Mouse (Mus musculus): Measurements from ENCODE around the gene Gm5431. TPM values are rescaled to one million over a fixed set of nuclear protein-coding genes. Genes with fewer than 3 reads are reported as not detected.
"Not testable (repeated sequence)": the region's sequence is repeated elsewhere in the genome, so short reads cannot be mapped to it uniquely, and the experiment has no call there.

Gene Gm5431
- under 1 TPM; 0.37 to 0.66 TPM for polyA plus RNA-seq (2017; shearing (Covaris generic))

DNA sequence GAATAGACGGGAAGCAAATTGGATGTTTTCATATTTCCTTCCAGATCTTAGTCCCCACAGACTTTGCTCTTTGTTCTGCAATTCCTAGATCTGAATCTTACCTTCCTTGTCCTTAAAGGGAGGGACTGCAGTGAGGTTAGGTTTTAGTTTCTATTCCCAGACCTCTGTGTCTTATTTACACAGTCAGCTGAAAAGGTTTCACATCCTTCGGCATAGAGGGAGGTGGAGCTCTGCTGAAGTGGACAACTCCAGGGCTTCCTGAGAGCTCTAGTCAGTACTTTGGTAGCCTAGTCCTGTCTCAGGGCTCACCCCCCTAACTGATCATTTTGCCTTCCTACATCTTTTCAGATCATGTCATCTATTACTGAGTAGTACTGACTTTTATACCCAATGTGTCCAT is at the start of gene Gm5431:
Gm5431 (minus strand) TSS at position 194 of the 400 bp plus-strand sequence.
- no peak for ATAC-seq

DNA sequence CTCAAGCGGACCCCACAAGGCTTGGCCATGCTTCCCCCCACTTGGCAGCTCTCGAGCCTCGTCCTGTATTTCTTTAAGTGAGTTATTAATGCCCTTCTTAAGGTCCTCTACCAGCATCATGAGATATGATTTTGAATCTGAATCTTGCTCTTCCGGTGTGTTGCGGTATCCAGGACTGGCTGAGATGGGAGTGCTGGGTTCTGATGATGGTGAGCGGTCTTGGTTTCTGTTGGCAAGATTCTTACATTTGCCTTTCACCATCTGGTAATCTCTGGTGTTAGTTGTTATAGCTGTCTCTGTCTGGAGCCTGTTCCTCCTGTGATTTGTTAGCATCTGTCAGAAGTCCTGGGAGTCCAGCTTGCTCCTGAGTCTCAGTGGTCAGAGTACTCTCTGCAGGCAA is 44.1 kb upstream of the Gm5431 start, which contains the start of gene Psme2b:
Psme2b (minus strand) TSS at position 101 of the 400 bp plus-strand sequence.
- ATAC-seq: not testable (repeated sequence)

DNA sequence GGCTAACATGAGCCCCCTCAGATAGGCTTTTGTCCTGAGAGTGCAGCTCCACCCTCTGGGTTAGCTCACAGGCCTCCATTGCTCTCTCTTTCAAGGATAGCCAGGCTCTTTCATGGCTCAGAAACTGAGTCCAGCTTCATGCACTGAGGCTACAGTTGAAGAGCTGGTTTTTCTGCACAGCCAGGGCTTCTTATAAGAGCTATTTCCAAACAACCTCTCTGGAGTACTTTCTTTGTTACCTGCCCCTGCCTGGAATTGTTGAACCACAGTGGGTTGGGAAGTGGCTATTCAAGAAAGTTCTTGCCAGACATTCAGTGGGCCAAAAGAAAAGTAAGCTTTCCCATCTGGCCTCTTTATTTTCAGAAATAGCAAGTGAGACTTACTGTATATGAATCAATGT is 37.3 kb upstream of the Gm5431 start:
- ATAC-seq: not testable (repeated sequence)

DNA sequence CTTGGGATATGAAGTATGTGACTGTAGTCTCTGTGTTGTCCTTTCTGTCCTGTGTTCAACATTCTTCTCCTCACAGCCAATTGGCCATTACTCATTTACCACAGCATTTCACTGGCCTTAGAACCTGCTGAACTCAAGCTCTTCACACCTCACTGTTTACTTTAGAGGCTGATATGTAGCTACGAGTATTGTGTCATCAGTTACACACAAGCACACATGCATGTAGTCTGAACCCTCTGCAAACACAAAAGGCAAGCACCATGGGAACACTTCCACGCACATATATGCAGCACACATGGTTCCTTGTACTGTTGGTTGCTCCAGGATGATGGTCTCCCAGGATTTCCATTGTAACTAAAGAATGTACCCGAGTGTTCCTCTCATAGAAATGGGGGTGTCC is 33.3 kb upstream of the Gm5431 start:
- not testable (repeated sequence) for ATAC-seq

DNA sequence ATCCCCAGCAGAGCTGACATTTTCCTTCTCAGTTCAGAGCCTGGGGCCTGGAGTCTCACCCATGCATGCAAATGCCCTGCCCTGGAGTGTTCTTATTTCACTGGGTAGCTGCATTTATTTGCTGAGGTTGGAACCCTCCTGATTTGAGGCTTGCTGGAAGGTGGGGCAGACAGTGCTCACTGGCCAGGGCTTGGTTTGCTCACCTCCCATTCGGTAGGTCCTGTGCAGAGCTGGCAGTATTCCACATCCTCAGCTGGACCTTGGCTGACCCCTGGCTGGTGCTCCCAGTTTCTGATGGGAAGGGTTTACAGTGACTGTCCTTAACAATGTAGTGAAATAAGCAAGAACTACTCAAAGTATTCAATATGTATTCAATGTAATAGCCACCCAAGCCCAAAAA is 31.9 kb upstream of the Gm5431 start:
- peak; percentile 13 for ATAC-seq

DNA sequence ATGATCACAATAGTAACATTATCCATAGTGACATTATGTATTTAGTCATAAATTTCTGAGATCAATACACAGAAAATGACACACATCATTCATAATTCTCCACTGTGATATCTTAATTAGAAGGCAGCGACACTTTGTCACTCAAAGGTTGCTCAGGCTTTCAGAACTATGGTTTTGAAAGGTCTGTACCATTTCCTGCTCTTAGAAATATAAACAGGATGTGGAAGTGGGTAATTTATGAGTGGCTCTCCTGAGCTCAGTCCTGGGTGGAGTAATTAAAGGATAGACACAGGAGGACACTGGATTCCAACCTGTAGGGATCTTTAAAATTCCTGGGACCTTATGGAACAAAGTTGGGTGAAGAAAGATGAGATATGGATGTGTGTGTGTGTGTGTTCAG is 31.4 kb upstream of the Gm5431 start:
- peak; percentile 98 for ATAC-seq

DNA sequence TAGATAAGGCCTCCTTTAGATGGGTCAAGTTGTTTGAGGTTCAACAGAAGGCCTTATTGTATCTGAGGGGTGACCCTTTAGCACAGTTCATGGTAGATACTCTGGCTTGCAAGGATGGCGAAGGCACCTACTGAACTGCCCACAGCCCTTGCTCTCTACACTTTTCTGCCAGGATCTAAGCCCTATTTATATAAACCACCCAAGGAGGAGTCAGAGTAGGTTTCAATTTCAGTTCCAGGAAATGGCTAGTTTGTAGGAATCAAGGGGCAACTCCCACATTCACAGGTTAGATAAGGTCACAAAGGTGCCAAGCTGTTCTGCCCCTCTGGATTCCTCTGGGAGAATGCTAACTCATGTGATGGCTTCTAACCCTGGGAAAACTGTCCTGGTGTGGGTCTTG is 26.1 kb upstream of the Gm5431 start:
- ATAC-seq: peak; percentile 57

DNA sequence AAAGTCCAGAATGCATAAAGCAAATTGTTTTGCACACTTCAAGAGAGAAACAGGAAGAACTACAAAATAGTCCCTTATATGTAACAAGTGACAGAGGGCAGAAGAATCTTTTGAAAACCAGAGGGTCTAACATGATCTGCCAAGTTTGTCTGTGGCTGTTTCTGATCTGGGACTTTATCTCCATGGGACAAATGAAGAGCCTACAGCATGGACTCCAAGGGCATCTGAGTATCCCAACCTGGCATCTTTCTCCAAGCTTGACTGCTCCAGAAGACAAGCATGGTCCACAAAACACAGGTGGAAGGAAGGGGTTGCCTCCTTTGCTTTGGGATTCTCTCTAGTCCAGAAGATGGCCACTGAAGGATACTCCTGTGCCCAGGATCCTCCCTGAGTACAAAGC is 24.4 kb upstream of the Gm5431 start:
- not testable (repeated sequence) for ATAC-seq

DNA sequence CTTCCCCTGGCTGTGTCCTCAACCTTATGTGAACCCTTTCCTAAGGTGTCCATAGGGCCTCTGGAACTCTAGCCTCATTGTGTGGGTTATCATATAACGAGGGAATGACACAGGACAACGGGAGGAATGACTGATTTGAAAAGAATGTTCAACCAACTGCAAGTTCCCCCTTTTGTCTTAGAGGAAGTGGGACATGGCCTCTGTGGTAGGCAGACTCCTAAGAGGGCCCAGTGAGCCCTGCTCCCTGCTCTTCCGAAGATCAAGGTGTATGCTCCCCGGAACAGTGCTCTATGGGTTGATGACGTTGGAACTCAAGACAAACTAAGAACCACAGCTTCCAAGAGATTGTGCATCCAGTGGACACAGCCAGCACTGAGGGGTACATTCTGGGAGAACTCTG is 21.8 kb upstream of the Gm5431 start:
- not testable (repeated sequence) for ATAC-seq

DNA sequence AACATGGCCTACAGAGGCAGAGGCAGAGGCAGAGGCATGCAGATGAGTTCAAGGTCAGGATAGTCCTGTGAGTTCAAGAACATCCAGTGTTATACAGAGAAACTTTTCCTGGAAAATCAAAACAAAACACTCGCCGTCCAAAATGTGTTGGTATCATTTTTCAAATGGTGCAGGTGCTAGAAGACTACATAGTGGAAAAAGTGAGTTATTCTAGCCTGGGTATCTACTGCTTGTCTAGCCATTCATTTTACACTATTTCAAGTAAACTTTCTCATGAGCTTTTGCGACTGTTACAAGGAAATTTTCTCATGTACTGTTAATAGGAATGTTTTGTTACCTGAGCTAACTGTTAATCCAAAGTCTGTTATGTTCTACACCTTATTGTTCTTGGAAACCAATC is 16.4 kb upstream of the Gm5431 start:
- no peak for ATAC-seq

DNA sequence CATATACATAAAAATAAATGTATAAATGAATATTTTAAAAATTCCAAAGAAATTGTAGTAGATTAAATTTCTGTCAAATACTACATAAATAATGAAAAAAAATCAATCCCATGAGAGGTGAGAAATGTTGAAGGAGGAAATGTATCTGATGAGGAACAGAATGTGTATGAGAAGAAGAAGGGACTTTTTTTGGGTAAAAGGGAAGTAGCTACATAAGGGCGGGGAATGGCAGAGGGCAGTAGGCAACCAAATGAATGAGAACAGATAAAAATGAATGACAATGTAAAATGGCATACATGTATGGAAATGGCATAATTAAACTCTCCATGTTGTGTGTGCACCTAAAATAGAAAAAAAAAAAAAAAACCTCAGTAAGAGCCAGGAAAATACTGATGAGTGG is 11.6 kb upstream of the Gm5431 start:
- ATAC-seq: no peak

DNA sequence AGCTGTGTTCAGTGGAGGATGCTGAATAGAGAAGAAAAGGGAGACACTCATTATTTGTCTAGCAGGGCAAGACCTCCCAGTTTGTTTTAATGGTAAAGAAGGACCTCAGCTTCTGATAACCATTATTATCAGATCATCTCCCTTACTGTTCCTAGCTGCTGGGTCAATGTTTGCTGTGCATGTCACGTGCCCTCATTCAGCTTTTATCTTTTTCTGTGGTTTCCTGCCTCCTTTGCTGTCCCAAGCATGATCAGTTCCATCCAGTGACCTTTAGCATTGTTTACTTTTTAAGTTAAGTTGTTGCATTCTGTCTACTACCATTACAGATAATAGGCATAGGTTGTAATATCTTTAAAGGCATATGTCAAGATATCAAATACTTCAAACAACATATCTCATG is 6.4 kb upstream of the Gm5431 start:
- ATAC-seq: no peak

DNA sequence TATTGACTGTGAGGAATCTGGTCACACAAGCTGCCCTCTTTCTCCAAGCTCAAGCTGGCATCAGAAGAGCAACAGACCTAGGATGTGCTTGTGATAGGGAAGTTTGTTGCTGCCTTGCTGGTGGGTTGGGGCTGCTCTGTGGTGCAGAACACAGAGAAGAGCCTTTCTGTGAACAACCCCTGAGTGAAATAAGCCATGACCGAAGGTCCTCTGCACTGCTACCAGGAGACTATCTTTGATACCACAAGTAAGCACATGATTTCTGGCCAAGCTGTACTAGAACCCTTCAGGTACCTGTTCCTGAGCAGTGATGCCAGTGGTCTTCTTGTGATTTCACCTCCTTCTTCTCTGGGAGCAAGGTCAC is 465 bp downstream of the Gm5431 start:
- ATAC-seq: not testable (repeated sequence)

DNA sequence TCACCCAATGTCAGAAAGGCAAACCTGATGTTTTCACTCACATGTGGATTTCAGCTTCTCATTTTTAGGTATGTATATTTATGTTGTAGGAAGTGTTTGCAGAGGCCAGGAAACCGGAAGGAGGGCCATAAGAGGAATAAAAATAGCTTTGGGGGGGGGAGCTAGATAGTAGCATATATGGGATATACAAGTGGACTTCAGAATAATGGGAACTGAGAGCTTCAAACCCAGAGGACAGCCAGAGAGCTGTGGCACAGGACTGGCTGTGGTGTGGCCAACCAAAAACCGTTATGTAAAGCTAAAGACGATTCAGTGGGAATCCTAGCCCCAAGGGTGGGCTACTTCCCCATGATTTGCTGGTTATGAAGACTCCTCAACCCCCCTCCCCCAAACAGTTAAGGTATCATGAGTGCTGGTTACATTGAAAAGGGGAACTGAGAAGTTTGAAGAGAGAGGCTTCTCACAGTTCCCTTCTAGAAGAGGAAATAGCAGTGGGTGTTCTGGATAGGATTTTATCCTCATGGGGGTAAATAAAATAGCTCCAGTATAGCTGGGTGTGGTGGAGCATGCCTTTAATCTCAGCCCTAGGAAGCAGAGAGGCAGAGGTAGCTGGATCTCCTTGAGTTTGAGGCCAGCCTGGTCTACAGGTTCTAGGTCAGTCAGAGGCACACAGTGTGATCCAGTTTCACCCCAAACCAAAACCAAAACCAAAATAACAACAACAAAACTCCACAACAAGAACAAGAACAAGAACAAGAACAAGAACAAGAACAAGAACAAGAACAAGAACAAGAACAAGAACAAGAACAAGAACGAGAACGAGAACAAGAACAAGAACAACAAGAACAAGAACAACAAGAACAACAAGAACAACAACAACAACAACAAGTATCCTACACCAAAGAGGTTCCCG is 1.1 kb downstream of the Gm5431 start:
- ATAC-seq: not testable (repeated sequence)

DNA sequence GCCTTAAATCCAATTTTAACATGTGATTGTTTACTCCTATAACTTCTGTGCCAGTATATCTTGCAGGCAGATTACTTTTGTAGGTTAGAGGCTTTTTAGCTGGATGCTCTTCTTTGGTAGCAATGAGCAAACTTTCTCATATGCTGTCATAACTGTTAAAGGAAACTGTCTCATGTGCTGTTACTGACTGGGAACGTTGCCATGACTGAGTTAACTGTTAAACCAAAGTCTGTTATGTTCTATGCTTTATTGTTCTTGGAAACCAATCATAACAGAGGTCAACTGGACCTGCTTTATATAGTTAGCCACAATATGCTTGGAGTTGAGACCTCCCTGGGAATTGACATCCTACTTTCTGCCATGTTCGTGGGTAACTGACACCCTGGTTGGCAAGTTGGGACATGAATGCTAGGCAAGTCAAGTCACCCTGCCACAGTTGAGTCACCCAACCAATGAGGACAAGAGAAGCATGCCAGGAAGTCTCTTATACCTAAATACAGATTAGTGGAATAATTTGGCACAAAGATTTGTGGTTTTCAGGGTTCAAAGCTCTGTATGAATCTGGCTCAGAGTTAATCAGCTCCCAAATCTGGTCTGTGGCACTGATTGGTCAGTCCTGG is 3.1 kb downstream of the Gm5431 start:
- ATAC-seq: no peak

DNA sequence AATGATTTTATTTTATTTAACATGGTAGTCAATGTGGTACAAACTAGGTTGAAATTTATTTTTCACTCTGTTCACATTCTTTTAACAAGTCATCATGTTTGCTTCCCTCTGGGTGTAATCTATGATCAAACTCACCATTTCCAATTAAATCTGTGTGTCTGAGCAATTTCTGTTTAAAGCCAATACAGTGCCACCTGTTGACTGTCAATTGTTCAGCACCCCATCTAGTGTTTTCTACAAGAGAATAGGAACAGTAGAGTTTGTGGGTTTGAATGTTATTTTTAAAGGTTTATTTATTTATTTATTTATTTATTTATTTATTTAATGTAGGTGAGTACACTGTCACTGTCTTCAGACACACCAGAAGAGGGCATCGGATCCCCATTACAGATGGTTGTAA is 25.3 kb downstream of the Gm5431 start:
- no peak for ATAC-seq

DNA sequence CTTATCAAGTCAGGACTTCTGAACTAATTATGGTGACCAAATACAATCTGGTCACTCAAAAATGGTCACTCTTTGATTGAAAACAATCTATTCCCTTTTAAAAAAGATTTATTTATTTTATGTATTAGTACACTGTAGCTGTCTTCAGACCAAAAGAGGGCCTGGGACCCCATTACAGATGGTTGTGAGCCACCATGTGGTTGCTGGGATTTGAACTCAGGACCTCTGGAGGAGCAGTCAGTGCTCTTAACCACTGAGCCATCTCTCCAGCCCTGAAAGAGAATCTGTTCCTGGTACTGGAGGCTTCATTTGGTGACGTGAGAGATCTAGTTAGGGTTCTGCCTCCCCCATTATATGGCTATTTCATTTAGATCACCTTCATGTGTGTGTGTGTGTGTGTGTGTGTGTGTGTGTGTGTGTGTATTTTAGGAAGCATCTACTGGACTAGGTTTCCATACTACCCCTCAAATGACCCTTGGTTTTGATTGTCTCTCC is 26.6 kb downstream of the Gm5431 start:
- not testable (repeated sequence) for ATAC-seq

DNA sequence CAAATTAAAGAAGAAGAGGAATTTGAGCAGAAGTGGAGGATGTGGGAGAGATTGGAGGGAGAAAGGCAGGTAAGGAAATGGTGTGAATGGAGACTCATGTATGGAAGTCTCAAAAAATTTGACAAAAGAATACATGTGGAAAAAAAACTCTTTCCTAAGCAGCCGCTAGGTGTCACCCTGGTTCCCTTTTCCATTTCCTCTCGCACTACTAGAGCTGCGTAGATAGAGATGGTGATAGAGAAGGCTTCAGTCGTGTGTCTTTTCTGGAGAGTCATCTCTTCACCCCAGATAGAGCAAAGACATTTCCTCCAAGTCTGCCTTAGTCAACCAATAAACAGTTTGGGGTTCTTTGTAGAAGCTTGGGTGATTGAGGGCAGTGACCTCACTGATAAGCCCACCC is 27.5 kb downstream of the Gm5431 start:
- peak; percentile 61 for ATAC-seq

DNA sequence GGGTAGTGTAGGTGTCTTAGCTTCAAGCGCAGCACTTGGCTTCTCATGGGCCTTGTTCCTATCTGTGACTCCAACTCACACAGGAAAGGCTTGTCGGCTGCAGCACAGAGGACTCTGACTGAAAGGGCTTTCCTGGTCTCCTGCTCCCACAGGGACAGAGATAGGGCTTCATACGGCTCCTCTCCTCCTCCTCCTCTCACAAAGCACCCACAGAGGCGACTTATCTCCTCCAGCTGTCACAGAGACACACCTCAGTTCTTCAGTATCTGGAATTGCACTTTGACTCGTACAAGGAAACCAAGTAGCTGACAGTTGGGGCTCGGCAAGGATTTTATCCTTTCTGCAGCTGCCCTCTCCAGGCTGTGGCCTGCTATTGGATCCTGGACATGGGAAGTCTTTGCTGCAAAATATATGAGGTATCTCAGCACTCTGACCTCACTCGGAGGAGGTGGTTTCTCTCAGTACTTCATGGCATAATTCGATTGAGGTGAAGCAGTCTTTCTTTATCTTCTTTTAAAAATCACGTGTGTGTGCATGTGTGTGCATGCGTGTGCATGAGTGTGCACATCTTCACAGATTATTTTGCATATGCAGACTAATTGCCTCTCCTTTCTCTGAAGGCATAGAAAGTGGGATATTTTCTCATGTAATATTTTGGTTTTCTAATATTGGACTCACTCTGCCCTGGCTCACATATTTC is 28.3 kb downstream of the Gm5431 start:
- no peak for ATAC-seq

DNA sequence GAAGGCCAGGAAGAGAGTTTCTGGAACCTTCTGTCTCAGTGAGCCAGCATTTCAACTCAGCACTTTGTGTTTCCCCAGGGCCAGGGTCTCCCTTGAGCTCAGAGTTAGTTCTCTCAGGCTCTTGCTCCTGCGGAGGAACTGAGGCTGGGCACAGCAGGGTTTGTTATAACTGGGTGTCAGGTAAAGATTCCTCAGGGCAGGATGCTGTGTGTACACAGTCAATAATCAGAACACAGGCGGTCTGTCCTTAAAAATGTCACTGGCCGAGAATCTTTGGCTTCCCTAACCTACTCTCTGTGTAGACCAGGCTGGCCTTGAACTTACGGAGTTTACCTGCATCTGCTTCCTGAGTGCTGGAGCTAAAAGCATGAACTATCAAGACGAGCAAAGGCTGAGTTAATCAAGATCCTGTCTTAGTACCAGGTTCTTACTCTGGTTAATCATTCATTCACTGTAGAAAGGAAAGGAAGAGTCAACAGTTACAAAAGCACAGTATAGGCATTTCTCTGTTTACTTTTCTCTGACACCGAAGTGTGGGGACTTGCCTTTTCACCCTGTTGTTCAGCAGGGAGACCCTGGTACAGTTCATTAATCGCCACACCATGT is 29.2 kb downstream of the Gm5431 start:
- no peak for ATAC-seq

DNA sequence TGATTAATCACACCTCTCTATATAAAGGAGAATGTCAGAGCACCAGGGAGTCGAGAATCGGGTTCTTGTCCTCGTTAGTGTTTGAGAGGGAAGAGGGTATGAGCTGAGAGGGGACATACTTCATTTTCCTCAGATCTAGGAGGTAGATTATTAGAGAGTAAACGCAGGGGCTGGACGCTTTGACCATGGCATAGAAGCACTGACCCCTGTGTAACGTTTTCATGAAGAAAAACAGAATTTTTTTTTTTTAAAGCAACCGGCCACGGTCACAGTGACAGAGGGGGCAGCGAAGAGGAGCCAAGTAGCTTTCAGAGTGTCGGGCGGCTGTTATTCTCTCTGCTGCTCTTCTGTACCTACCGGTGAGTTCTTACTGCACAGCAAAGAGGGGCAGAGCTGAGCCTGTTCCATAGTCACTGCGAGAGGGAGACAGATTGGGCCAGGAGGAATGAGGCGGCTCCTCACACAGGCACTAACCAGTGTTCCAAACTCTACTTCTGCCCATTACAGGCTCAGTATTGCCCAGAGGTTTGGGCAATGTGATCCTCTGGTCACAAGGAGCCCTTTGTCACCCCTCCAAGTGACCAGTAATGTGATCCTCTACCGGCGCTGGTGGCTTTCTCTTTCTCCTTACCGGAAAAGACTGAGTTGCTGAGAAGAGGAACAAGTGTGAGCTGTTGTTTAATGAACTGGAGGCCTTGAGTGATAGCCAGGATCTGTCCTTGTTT is 30.0 kb downstream of the Gm5431 start:
- ATAC-seq: peak; percentile 22

DNA sequence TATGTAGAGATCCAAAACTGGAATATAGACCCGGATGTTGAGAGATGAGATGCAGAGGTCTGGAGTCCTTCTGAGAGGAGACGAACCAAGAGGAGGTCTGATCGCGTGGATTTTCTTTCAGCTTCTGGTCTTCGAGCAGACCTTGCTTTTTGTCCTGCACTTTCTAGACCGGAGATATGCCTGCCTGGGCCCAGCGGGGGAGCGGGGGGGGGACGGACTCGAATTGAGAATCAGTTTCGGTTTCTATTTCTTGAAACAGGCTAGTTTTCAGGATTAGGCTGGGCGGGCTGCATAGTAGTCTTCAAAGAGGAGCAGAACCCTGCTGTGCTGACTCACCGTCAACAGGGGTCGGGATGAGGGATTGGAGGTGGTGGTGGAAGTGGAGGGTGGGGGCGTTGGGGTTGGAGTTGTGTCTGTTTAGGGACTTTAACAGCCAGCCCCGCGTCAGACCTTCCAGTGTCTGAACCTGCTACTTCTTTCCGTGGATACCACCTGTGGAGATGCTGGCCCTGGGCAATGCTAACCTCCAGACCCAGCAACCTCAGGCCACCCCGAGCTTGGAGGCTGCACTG is 30.7 kb downstream of the Gm5431 start, which contains the start of gene Irgm1:
Irgm1 (minus strand) TSS at position 483 of the 572 bp plus-strand sequence.
- peak; percentile 71 for ATAC-seq
